Mouse (Mus musculus): ENCODE results near the gene Pgghg. TPM values are rescaled to one million over a fixed set of nuclear protein-coding genes. Genes with fewer than 3 reads are reported as not detected.

The Pgghg gene
- 16.3 to 20.3 TPM (median 17.9 TPM) in 4 replicates for total RNA-seq (2023; ENCODE audit: inconsistent age)

GRCm38 (mm10) chr7:140941222-140942051 is at the start of gene Pgghg:
Gene Pgghg, plus strand, starts transcription at chr7:140941391.

GRCm38 (mm10) chr7:140900220-140900619 is 41.0 kb upstream of the Pgghg start, which contains the start of gene Cox8b:
Gene Cox8b, minus strand, starts transcription at chr7:140900446.

GRCm38 (mm10) chr7:140920418-140921029 is 20.7 kb upstream of the Pgghg start, which contains the start of gene Nlrp6:
Gene Nlrp6, plus strand, starts transcription at chr7:140920902.

GRCm38 (mm10) chr7:140949824-140950530 is 8.8 kb downstream of the Pgghg start, which contains the start of gene Ifitm5:
Gene Ifitm5, minus strand, starts transcription at chr7:140950291.

GRCm38 (mm10) chr7:140955758-140956555 is 14.8 kb downstream of the Pgghg start, which contains the start of the genes Gm45717 and Ifitm2:
Gene Gm45717, minus strand, starts transcription at chr7:140955937.
Gene Ifitm2, minus strand, starts transcription at chr7:140955987.

DNA sequence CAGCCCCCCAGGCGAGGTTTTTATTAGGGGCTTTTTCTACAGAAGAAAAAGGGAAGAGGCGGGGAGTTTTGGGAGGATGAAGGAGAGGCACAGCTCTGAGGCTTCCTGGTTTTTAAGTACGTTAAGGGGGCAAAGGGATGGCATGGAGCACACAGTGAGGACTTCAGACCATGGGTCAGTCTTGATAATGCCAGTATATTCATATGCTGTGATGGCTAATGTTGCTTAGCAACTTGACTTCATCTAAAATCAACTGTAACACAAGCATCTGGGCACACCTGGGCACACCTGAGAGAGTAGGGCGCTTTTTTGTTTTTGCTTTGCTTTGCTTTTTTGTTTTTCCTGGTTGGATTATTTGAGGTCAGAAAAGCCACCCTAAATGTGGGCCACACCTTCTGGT is 25.7 kb downstream of the Pgghg start, which contains the start of gene Ifitm1:
Gene Ifitm1, plus strand, starts transcription at position 301 of the 400 bp plus-strand sequence.

Other genes with a start within 250 kb of the Pgghg start
- not detected in 4 replicates for gene Olfr541, start 244.1 kb upstream of the Pgghg start, total RNA-seq (2023; ENCODE audit: inconsistent age)
- gene Cyp2e1, start 177.7 kb upstream of the Pgghg start, total RNA-seq (2023; ENCODE audit: inconsistent age), result not detected in 4 replicates
- gene Syce1, start 153.5 kb upstream of the Pgghg start, total RNA-seq (2023; ENCODE audit: inconsistent age), result not detected in 4 replicates
- gene Zfp941, start 119.2 kb upstream of the Pgghg start, total RNA-seq (2023; ENCODE audit: inconsistent age), result not detected in 4 replicates
- not detected in 4 replicates for gene Urah, start 106.4 kb upstream of the Pgghg start, total RNA-seq (2023; ENCODE audit: inconsistent age)
- gene Scgb1c1, start 95.8 kb upstream of the Pgghg start, total RNA-seq (2023; ENCODE audit: inconsistent age), result not detected in 4 replicates
- gene Odf3, start 93.6 kb upstream of the Pgghg start, total RNA-seq (2023; ENCODE audit: inconsistent age), result not detected in 4 replicates
- not detected in 4 replicates for gene Gm45785, start 85.1 kb upstream of the Pgghg start, total RNA-seq (2023; ENCODE audit: inconsistent age)
- gene Ric8a, start 84.4 kb upstream of the Pgghg start, total RNA-seq (2023; ENCODE audit: inconsistent age), result 89.6 to 105 TPM (median 98.1 TPM) in 4 replicates
- 19.0 to 24.5 TPM (median 21.9 TPM) in 4 replicates for gene Bet1l, start 83.8 kb upstream of the Pgghg start, total RNA-seq (2023; ENCODE audit: inconsistent age)
- 82.3 to 93.8 TPM (median 86.4 TPM) in 4 replicates for gene Psmd13, start 59.4 kb upstream of the Pgghg start, total RNA-seq (2023; ENCODE audit: inconsistent age)
- 9.4 to 10.6 TPM (median 9.8 TPM) in 4 replicates for gene Sirt3, start 59.1 kb upstream of the Pgghg start, total RNA-seq (2023; ENCODE audit: inconsistent age)
- gene Cox8b, start 40.9 kb upstream of the Pgghg start, total RNA-seq (2023; ENCODE audit: inconsistent age), result not detected in 4 replicates
- gene Nlrp6, start 20.5 kb upstream of the Pgghg start, total RNA-seq (2023; ENCODE audit: inconsistent age), result not detected in 4 replicates
- not detected in 4 replicates for gene Ifitm5, start 8.9 kb downstream of the Pgghg start, total RNA-seq (2023; ENCODE audit: inconsistent age)
- not detected in 4 replicates for gene Gm45717, start 14.5 kb downstream of the Pgghg start, total RNA-seq (2023; ENCODE audit: inconsistent age)
- 8.8 to 13.3 TPM (median 11.4 TPM) in 4 replicates for gene Ifitm2, start 14.6 kb downstream of the Pgghg start, total RNA-seq (2023; ENCODE audit: inconsistent age)
- 1.0 to 1.5 TPM (median 1.4 TPM) in 4 replicates for gene Ifitm1, start 25.8 kb downstream of the Pgghg start, total RNA-seq (2023; ENCODE audit: inconsistent age)
- gene Ifitm3, start 69.4 kb downstream of the Pgghg start, total RNA-seq (2023; ENCODE audit: inconsistent age), result 3.6 to 8.8 TPM (median 6.2 TPM) in 4 replicates
- 0.90 TPM in 1 of 4 replicates, not detected in the others for gene Ifitm6, start 76.5 kb downstream of the Pgghg start, total RNA-seq (2023; ENCODE audit: inconsistent age)
- not detected in 4 replicates for gene Gm17387, start 87.7 kb downstream of the Pgghg start, total RNA-seq (2023; ENCODE audit: inconsistent age)
- not detected in 4 replicates for gene B4galnt4, start 119.7 kb downstream of the Pgghg start, total RNA-seq (2023; ENCODE audit: inconsistent age)
- 22.4 to 30.5 TPM (median 27.5 TPM) in 4 replicates for gene Pkp3, start 136.8 kb downstream of the Pgghg start, total RNA-seq (2023; ENCODE audit: inconsistent age)
- gene Sigirr, start 159.2 kb downstream of the Pgghg start, total RNA-seq (2023; ENCODE audit: inconsistent age), result 35.5 to 39.1 TPM (median 37.6 TPM) in 4 replicates
- gene Ano9, start 176.4 kb downstream of the Pgghg start, total RNA-seq (2023; ENCODE audit: inconsistent age), result not detected in 4 replicates
- 7.8 to 11.5 TPM (median 9.6 TPM) in 4 replicates for gene Ptdss2, start 181.0 kb downstream of the Pgghg start, total RNA-seq (2023; ENCODE audit: inconsistent age)
- gene Rnh1, start 231.5 kb downstream of the Pgghg start, total RNA-seq (2023; ENCODE audit: inconsistent age), result 67.1 to 79.0 TPM (median 70.2 TPM) in 4 replicates